Mouse (Mus musculus) G1E (cell line): ENCODE measurements at regions not wholly inside any gene's neighbourhood (a gene's known extent, or its start where the extent isn't known, plus 50 kb on each side); places are given as distances from the start of the nearest gene placed in this dataset.

ENCODE experiments used
- CTCF ChIP-seq: IDR thresholded peaks from 2 replicates; pipeline ENCODE4 v1.5.1; 2012; ENCODE audit warnings: low read depth, low read length, inconsistent platforms, mixed read lengths
- GATA1 ChIP-seq: IDR thresholded peaks from 2 replicates; pipeline ENCODE4 v1.6.1; 2012; ENCODE audit warnings: borderline replicate concordance, low read length, inconsistent platforms, mixed read lengths
- GATA2 ChIP-seq: IDR thresholded peaks from 2 replicates; pipeline ENCODE4 v1.6.1; 2012; ENCODE audit warnings: low read depth, low read length, inconsistent platforms, borderline replicate concordance

GRCm38 (mm10) chr14:96676213-96676612 lies 157.3 kb upstream of the Klhl1 start:
- TF ChIP-seq CTCF (no peak), GATA1 (no peak), GATA2 (no peak)
